Mouse (Mus musculus) testis, adult 2 months (tissue): ENCODE results near the gene Rps15a. TPM values are rescaled to one million over a fixed set of nuclear protein-coding genes. Genes with fewer than 3 reads are reported as not detected.

Source experiments
- H3K27ac ChIP-seq: fragments of 200-500 bp; 2 replicates; pipeline ENCODE4 v1.5.1; 2012; ENCODE audit warnings: low read depth, low read length; ENCODE audit not compliant: control insufficient read depth, insufficient read depth
- H3K27me3 ChIP-seq: fragments of 200-500 bp; 2 replicates; pipeline ENCODE4 v1.6.1; 2012; ENCODE audit warnings: mild to moderate bottlenecking, low read length, moderate library complexity; ENCODE audit not compliant: control insufficient read depth, insufficient read depth
- H3K36me3 ChIP-seq: fragments of 200-500 bp; 2 replicates; pipeline ENCODE4 v1.6.1; 2012; ENCODE audit warnings: mild to moderate bottlenecking, low read length; ENCODE audit not compliant: control insufficient read depth, insufficient read depth
- H3K4me1 ChIP-seq: fragments of 200-500 bp; 2 replicates; pipeline ENCODE4 v1.6.1; 2012; ENCODE audit warnings: low read length; ENCODE audit not compliant: control insufficient read depth, insufficient read depth
- H3K4me3 ChIP-seq: fragments of 200-500 bp; 2 replicates; pipeline ENCODE4 v1.5.1; 2012; ENCODE audit warnings: low read depth, mild to moderate bottlenecking, low read length, moderate library complexity, mixed read lengths; ENCODE audit not compliant: control insufficient read depth
- CTCF ChIP-seq: fragments of 200-500 bp; IDR thresholded peaks from 2 replicates; pipeline ENCODE4 v1.5.1; 2012; ENCODE audit warnings: low read depth, mild to moderate bottlenecking, inconsistent platforms, low read length, moderate library complexity; ENCODE audit not compliant: control insufficient read depth, insufficient read depth, insufficient replicate concordance
- POLR2A ChIP-seq: fragments of 200-500 bp; IDR thresholded peaks from 2 replicates; pipeline ENCODE4 v1.6.1; 2012; ENCODE audit warnings: low read depth, mild to moderate bottlenecking, inconsistent platforms, low read length, moderate library complexity; ENCODE audit not compliant: control insufficient read depth
- polyA plus RNA-seq: library from polyadenylated mRNA; depleted of rRNA; stranded (reverse); fragments of >200 nt; gene quantifications from 2 replicates; pipeline ENCODE4 v1.2.3, GENCODE M21; 2012; rRNA removed

Gene Rps15a
- polyA plus RNA-seq, 1 experiment, result 1,374 TPM

- no peak for TF ChIP-seq POLR2A
- peak; percentile 54; the same call in 1 of the 2 replicates for TF ChIP-seq CTCF
- Histone ChIP-seq H3K4me3 (no peak overlapping the region), H3K27ac (no peak overlapping the region), H3K4me1 (no peaks in the 10 kb centered on the region), H3K36me3 (no peaks in the 10 kb centered on the region), H3K27me3 (no peaks in the 10 kb centered on the region)
Observed at GRCm38 (mm10) chr7:118056300-118056699, 59.7 kb downstream of the Rps15a start.

Other genes starting within 250 kb of the Rps15a start
- gene Arl6ip1, start 13.5 kb upstream of the Rps15a start, polyA plus RNA-seq, result 125 and 197 TPM in 2 replicates
- 36.0 and 43.7 TPM in 2 replicates for gene Smg1, start 127.5 kb upstream of the Rps15a start, polyA plus RNA-seq